Mouse (Mus musculus) megakaryocyte, embryonic 14.5 days (primary cell): ENCODE results near the gene Nudt16l1.

Experiments
- FLI1 ChIP-seq: IDR thresholded peaks from 2 replicates; pipeline ENCODE4 v1.6.1; 2012; ENCODE audit warnings: low read length, inconsistent platforms, mixed read lengths
- GATA1 ChIP-seq: IDR thresholded peaks from 3 replicates; pipeline ENCODE4 v1.6.1; 2012; ENCODE audit warnings: mixed read lengths, low read length, inconsistent platforms, borderline replicate concordance

GRCm38 (mm10) chr16:4913783-4914735, 24.5 kb upstream of the Nudt16l1 start:
- no peak for TF ChIP-seq FLI1
- TF ChIP-seq GATA1, result no peak
